Mouse (Mus musculus): ENCODE data around the gene Arhgap33. TPM values are rescaled to one million over a fixed set of nuclear protein-coding genes. Genes with fewer than 3 reads are reported as not detected.

The Arhgap33 gene
- polyA plus RNA-seq, 1 experiment from 2014 or later: 6.2 TPM

DNA sequence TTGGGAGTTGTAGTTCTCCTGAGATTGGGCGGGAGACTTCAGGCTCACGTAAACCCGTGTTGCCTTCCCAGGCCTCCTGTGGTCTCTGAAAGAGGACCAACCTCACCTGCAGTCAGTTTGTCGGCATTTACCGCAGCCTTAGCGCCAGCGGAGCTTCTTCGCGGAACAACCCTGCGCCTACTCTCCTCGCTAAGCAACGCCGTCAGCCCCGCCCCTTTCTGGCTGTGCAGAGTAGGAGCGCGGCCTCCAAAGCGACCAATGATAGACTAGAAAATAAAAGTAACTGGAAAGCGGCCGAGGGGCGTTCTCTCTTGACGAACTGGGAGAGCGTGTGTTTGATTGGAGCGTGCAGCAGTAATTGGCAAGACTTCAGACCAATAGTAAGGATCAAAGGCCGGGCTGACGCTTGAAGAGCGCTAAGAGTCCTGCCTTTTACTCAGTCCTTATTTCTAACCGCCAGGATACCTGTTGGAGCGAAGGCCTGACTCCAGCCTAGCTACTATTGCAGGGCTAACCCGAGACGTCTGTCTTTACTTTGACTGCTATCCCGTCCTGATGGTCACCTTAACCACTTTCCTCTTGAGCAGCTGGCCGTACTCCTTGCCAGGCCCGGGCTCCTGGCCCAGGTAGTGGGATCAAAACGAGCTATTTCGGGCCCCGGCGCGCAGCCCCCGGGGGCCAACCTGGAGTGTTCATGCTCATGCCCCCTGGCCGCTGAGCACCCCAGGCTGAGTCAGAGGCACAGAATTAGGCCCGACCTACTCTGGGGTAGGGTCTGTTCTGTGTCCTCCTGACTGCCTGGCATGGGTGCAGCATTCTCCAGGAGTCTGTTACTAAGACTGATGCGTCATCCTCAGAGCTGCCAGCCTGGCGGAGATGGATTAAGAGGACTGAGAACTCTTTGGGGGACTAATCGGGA is 17.5 kb upstream of the Arhgap33 start, which contains the start of the genes Hspb6 and Proser3:
Gene Hspb6, plus strand, starts transcription at position 77 of the 919 bp plus-strand sequence.
Gene Proser3, minus strand, starts transcription at position 198 of the 919 bp plus-strand sequence.
- Histone ChIP-seq H3K36me3 (peaks cover 44% of the 10 kb centered on the region), H3K9me3 (replicated peaks) (no peaks in the 10 kb centered on the region), H3K9ac (peak within 1 kb of the TSS; percentile 78), H3K4me2 (peak within 1 kb of the TSS; percentile 93), H3K27ac (peak within 1 kb of the TSS; percentile 99), H3K4me1 (replicated peaks) (peaks cover 18% of the 10 kb centered on the region), H3K4me3 (peak within 1 kb of the TSS; percentile 80), H3K27me3 (no peaks in the 10 kb centered on the region)
- ATAC-seq (replicated peaks; ENCODE audit: insufficient number of reproducible peaks, insufficient read depth, low FRiP score, low read depth): peak; percentile 93
- under 1% methylated on average over 44 of the region's 44 CpGs for WGBS

DNA sequence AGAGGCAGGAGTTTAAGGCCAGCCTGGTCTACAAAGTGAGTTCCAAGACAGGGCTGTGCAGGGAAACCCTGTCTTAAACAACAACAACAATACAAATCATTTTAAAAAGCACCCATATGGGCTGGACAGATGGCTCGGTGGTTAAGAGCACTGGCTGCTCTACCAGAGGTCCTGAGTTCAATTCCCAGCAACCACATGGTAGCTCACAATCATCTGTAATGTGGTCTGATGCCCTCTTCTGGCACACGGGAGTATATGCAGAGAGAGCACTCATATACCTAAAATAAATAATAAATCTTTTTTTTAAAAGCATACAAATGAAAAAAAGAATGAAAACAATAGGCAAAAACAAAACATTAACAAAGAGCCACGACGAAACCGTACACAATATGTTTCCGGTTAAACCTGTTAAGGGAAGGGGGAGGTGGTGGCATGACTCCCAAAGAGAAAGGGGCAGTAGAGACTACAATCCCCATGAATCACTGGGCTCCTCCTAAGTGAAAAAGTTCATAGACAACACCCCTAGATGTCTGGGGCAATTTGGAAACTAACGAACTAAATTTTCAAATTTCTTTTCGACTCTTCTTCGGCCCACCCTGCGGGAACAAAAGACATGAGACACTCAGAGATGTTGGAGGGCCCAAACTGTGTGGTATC is 16.7 kb upstream of the Arhgap33 start:
- Histone ChIP-seq H3K36me3 (peaks cover 43% of the 10 kb centered on the region), H3K4me3 (peak overlapping the region; percentile 80), H3K27ac (peak overlapping the region; percentile 99), H3K9ac (peak overlapping the region; percentile 78), H3K4me1 (replicated peaks) (peaks cover 18% of the 10 kb centered on the region), H3K27me3 (no peaks in the 10 kb centered on the region), H3K4me2 (peak overlapping the region; percentile 93), H3K9me3 (replicated peaks) (no peaks in the 10 kb centered on the region)
- 4% methylated on average over 10 of the region's 10 CpGs for WGBS
- peak; percentile 47 for ATAC-seq (replicated peaks; ENCODE audit: insufficient number of reproducible peaks, insufficient read depth, low FRiP score, low read depth)

DNA sequence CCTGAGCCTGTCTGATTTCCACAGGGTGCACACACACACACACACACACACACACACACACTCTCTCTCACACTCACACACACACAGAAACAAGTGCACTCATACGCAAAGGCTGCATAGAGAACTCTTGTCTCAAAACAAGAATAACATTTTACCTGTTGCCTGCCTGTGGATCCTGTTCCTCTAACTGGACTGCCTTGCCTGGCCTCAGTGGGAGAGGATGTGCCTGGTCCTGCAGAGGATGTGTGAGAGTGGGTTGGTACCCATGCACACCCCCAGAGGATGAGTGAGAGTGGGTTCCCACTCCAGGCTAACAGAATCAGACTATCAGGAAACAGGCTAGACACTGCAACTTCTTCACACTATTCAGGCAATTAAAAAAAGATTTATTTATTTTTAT is 15.7 kb upstream of the Arhgap33 start:
- no peak for ATAC-seq (replicated peaks; ENCODE audit: insufficient number of reproducible peaks, insufficient read depth, low FRiP score, low read depth)
- H3K9ac ChIP-seq: no peak overlapping the region
- H3K4me2 ChIP-seq: no peak overlapping the region
- H3K27me3 ChIP-seq: no peaks in the 10 kb centered on the region
- 97% methylated on average over 1 of the region's 1 CpGs for WGBS
- no peak overlapping the region for H3K27ac ChIP-seq
- no peaks in the 10 kb centered on the region for H3K9me3 ChIP-seq (replicated peaks)
- H3K4me3 ChIP-seq: no peak overlapping the region
- peaks cover 44% of the 10 kb centered on the region for H3K36me3 ChIP-seq
- peaks cover 18% of the 10 kb centered on the region for H3K4me1 ChIP-seq (replicated peaks)

DNA sequence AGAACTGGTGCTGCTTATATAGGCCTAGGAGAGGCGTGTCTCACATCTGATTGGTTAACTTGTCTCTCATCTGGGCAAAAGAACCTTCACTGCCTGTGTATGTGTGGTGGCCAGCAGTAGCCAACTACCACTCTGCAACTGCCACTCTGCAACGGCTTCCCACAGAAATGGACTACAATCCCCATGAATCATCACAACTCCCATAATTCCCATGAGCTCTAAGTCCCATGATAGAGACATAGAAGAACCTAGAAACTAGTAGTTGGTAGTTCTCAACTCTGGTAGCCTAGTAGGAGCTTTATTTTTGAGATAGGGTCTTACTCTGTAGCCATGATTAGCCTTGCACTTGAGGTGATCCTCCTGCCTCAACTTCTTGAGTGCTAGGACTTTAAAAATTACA is 15.0 kb upstream of the Arhgap33 start:
- Histone ChIP-seq H3K27me3 (no peaks in the 10 kb centered on the region), H3K4me1 (replicated peaks) (peaks cover 18% of the 10 kb centered on the region), H3K9ac (no peak overlapping the region), H3K4me2 (no peak overlapping the region), H3K4me3 (no peak overlapping the region), H3K27ac (no peak overlapping the region), H3K9me3 (replicated peaks) (no peaks in the 10 kb centered on the region), H3K36me3 (peaks cover 41% of the 10 kb centered on the region)
- WGBS: 85% methylated on average over 2 of the region's 2 CpGs
- no peak for ATAC-seq (replicated peaks; ENCODE audit: insufficient number of reproducible peaks, insufficient read depth, low FRiP score, low read depth)

DNA sequence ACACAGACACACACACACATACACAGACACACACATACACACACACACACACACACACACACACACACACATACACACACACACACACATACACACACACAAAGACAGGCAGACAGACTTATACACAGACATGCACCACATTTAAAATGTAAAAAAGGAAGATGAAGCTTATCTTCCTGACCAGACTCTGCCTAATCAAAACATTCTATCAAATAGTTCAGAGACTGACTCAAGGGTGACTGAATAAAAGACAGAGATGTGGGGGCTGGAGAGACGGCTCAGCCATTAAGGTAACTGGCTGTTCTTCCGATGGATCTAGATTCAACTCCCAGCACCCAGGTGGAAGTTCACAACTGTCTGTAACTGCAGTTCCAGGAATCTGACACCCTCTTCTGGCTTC is 9.5 kb upstream of the Arhgap33 start:
- Histone ChIP-seq H3K4me2 (no peak overlapping the region), H3K36me3 (peaks cover 46% of the 10 kb centered on the region), H3K9me3 (replicated peaks) (no peaks in the 10 kb centered on the region), H3K27me3 (no peaks in the 10 kb centered on the region), H3K4me1 (replicated peaks) (no peaks in the 10 kb centered on the region), H3K9ac (no peak overlapping the region), H3K4me3 (no peak overlapping the region), H3K27ac (no peak overlapping the region)
- ATAC-seq (replicated peaks; ENCODE audit: insufficient number of reproducible peaks, insufficient read depth, low FRiP score, low read depth): no peak
- 89% methylated on average over 2 of the region's 2 CpGs for WGBS

DNA sequence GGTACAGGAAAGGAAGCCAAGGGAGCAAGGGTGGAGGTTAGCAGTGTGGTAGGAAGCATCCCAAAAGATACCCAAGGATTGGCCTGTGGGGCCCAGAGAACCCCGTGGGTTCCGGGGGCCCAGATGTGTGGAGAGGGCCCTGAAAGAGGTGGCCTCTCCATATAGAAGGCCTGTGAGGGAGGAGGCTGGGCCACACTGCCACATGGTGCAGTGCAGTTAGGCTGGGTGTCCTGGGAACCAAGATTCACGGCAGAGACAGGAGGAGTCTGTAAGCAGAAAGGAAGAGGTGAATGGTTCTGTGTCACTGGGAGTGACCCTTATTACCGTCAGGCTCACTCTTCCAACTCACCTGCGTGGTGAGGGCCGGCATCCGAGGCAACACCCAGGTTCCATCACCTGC is 5.7 kb upstream of the Arhgap33 start:
- no peak for ATAC-seq (replicated peaks; ENCODE audit: insufficient number of reproducible peaks, insufficient read depth, low FRiP score, low read depth)
- H3K4me2 ChIP-seq: no peak overlapping the region
- H3K9me3 ChIP-seq (replicated peaks): no peaks in the 10 kb centered on the region
- 84% methylated on average over 7 of the region's 7 CpGs for WGBS
- no peak overlapping the region for H3K9ac ChIP-seq
- H3K4me3 ChIP-seq: no peak overlapping the region
- H3K27me3 ChIP-seq: no peaks in the 10 kb centered on the region
- peaks cover 3% of the 10 kb centered on the region for H3K4me1 ChIP-seq (replicated peaks)
- no peak overlapping the region for H3K27ac ChIP-seq
- peaks cover 15% of the 10 kb centered on the region; the same call in 1 of the 2 replicates for H3K36me3 ChIP-seq

DNA sequence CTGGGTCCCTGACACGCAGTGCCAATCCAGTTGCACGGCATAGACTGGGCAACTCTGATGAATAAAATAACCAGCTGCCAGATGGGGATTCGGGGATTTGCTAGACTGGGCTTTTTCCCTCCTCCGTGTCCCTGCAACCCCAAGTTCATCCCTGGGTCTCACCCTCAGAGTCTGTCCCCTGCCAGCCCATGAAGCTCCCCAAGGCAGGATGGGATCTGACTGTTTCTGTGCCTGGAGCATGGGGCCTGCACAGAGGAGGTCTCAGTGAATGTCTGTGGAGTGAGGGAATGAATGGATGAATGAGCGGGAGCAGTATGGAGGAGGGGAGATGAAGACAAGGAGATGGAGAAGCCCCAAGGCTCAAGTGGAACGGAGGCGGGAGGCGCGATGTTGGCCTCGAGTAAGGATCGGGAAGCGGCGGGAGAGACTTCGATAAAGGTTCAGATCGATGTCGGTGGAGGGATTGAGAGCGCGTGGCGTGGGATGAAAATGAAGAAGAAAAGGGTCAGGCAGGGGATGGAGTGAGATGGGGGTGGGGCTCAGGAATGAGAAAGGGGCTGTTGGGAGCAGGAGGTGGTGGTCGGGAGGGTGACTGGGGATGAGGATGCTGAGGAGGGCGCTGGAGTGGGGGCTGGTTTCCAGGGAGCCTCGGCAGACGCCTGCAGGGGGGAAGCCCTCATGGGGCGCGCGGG is 773 bp downstream of the Arhgap33 start:
- Histone ChIP-seq H3K4me2 (peak overlapping the region; percentile 89), H3K4me1 (replicated peaks) (peaks cover 34% of the 10 kb centered on the region), H3K9me3 (replicated peaks) (no peaks in the 10 kb centered on the region), H3K36me3 (peaks cover 30% of the 10 kb centered on the region), H3K9ac (peak overlapping the region; percentile 69), H3K27ac (peak overlapping the region; percentile 62; the same call in 1 of the 2 replicates), H3K4me3 (peak overlapping the region; percentile 85), H3K27me3 (0 out of 2 replicates have a peak, but pooled peaks cover 5% of the 10 kb centered on the region)
- WGBS: 13% methylated on average over 23 of the region's 26 CpGs
- no peak; the same call in 1 of the 2 replicates for ATAC-seq (replicated peaks; ENCODE audit: insufficient number of reproducible peaks, insufficient read depth, low FRiP score, low read depth)

DNA sequence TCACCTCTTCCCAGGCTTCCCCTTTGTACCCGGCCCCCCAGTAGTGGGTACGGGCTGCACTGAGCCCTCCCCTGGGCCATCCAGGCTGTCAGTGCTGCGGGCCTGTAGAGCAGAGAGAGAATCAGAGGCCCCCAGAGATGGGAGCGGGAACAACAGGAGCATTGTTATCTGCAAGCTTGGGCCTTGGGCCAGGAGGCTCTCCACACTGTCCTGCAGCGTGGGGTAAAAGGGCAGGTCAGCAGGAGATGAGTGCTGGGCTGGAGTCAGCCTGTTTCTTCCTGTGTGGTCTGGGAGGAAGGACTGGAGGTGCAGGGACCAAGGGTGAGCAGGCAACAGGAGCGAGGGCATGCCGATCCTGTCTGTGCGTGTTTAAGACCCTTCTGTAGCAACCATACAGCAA is 1.9 kb downstream of the Arhgap33 start:
- H3K9me3 ChIP-seq (replicated peaks): no peaks in the 10 kb centered on the region
- peak overlapping the region; percentile 89 for H3K4me2 ChIP-seq
- H3K36me3 ChIP-seq: peaks cover 41% of the 10 kb centered on the region
- 34% methylated on average over 8 of the region's 8 CpGs for WGBS
- H3K9ac ChIP-seq: peak overlapping the region; percentile 19; the same call in 1 of the 2 replicates
- no peak overlapping the region for H3K27ac ChIP-seq
- H3K4me3 ChIP-seq: no peak overlapping the region; the same call in 1 of the 2 replicates
- peaks cover 34% of the 10 kb centered on the region for H3K4me1 ChIP-seq (replicated peaks)
- H3K27me3 ChIP-seq: 0 out of 2 replicates have a peak, but pooled peaks cover 5% of the 10 kb centered on the region
- 0 out of 2 replicates have a peak, but pooled peaks have one; percentile 15 for ATAC-seq (replicated peaks; ENCODE audit: insufficient number of reproducible peaks, insufficient read depth, low FRiP score, low read depth)

DNA sequence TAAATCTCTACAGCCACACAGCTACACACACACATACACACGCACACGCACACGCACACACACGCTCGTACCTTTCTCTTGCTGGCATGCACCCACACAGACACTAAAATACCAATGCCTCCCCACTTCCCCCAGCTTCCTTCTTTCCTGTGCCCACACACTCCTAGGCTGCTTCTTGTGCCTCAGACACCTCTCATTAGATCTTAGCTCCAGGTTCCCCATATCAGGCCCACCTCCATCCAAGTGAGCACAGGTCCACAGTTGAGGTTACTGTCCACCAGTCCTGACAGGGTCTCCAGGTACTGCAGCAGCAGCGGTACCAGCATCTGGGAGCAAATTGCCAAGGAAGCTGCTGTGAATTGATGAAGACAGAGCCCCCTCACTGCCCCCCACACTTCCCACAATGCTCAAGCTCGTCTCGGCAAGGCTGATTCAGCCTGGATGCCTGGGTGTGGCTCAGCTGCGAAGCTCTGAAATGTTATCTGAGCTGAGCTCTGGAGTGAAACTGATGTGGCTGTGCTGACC is 3.5 kb downstream of the Arhgap33 start:
- ATAC-seq (replicated peaks; ENCODE audit: insufficient number of reproducible peaks, insufficient read depth, low FRiP score, low read depth): no peak
- H3K4me2 ChIP-seq: no peak overlapping the region
- 71% methylated on average over 9 of the region's 9 CpGs for WGBS
- H3K4me1 ChIP-seq (replicated peaks): peaks cover 36% of the 10 kb centered on the region
- H3K36me3 ChIP-seq: peaks cover 51% of the 10 kb centered on the region
- no peak overlapping the region for H3K27ac ChIP-seq
- H3K4me3 ChIP-seq: no peak overlapping the region
- no peaks in the 10 kb centered on the region for H3K9me3 ChIP-seq (replicated peaks)
- H3K27me3 ChIP-seq: 0 out of 2 replicates have a peak, but pooled peaks cover 5% of the 10 kb centered on the region
- H3K9ac ChIP-seq: no peak overlapping the region

DNA sequence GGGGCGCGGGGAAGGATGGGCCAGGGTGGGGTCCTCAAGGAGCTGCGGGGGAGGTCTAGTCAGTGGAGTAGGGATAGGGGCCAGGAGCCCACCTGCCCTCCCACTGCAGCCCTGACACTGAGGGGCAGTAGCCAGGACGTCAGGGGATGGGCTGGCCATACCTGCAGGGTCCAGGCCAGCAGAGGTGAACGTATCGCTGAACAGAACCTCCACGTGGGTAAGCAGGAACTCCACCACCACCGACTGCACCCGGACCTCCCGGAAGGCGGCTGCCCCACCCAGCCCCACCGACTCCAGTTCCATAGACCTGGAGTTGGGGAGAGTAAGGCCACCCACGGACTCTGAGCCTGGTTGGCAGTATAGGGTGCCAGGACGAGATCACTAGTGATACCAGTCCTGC is 7.9 kb downstream of the Arhgap33 start:
- no peak for ATAC-seq (replicated peaks; ENCODE audit: insufficient number of reproducible peaks, insufficient read depth, low FRiP score, low read depth)
- no peaks in the 10 kb centered on the region for H3K27me3 ChIP-seq
- no peak overlapping the region for H3K4me2 ChIP-seq
- no peak overlapping the region for H3K27ac ChIP-seq
- no peaks in the 10 kb centered on the region for H3K9me3 ChIP-seq (replicated peaks)
- 82% methylated on average over 14 of the region's 14 CpGs for WGBS
- H3K36me3 ChIP-seq: peaks cover 60% of the 10 kb centered on the region
- H3K4me1 ChIP-seq (replicated peaks): peaks cover 8% of the 10 kb centered on the region
- no peak overlapping the region for H3K4me3 ChIP-seq
- H3K9ac ChIP-seq: no peak overlapping the region
